Mouse (Mus musculus): ENCODE measurements around the gene Grn.

The Grn gene

GRCm38 (mm10) chr11:102478671-102479070 lies 48.6 kb downstream of the Grn start:
- no peak for DNase-seq (ENCODE audit: low spot score in 2 of 2)

- DNase-seq (ENCODE audit: low spot score in 2 of 2), result no peak
Observed at GRCm38 (mm10) chr11:102479581-102479980, 49.5 kb downstream of the Grn start.

- DNase-seq (ENCODE audit: low spot score in 2 of 2), result no peak
Observed at GRCm38 (mm10) chr11:102480111-102480510, 50.0 kb downstream of the Grn start.

- no peak for DNase-seq (ENCODE audit: low spot score in 2 of 2)
Observed at GRCm38 (mm10) chr11:102480897-102481296, 50.8 kb downstream of the Grn start.

GRCm38 (mm10) chr11:102481779-102482178 lies 51.7 kb downstream of the Grn start:
- DNase-seq (ENCODE audit: low spot score in 2 of 2), result no peak

All from urinary bladder, adult 18-20 months (tissue).